Mouse (Mus musculus): Measurements from ENCODE around the gene Sipa1l1.

Gene Sipa1l1

DNA sequence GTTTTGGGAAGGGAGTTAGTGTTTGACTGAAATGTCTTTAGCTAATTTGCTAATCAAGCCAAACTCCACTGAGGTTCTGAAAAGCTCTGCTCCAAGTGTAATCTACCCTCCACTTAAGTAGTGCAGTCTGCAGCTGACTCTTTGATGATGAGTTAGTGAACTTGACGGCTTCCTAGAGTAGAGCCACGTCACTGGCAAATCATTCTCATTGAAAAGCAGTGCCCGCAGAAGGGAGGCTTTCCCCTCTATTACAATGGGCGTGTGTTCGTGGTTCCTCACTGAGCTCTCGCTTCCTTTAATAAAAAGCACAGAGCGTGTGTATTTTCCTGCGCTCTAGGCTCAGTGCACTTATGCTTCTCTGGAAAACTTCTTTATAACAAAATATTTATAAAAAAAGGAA lies 157.3 kb downstream of the Sipa1l1 start:
- CTCF ChIA-PET = interaction anchor here in 2 of 4 experiments (0.5 to 1.7 kb wide), 2 partner anchors 9 to 21 kb away, joined by 3 to 7 read pairs; no protein-coding TSS in a partner anchor
- POLR2A ChIA-PET = interaction anchor here in 3 of 4 experiments (0.8 to 1.1 kb wide), 5 partner anchors 9 to 156 kb away, joined by 3 to 5 read pairs (median 3); no protein-coding TSS in a partner anchor

DNA sequence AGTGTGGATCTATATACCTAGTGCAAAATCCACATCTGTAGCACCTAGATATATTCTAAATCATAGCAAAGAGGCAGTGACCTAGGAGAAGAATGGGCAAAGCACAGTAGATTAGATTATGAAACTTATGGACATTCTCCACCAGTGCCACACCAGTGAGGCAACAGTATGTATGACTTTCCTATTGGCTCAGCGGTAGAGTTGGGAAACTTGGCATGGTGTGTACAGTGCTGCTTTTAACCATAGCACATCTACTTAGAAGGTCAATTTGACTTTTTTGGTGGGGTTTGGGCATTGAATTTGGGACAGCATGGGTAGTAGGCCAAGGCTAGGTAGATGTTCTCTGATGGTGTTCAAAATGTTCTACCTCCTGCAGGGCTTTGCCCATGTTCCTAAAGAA lies 159.0 kb downstream of the Sipa1l1 start:
- ChIA-PET POLR2A (no interaction called here), CTCF (no interaction called here)

DNA sequence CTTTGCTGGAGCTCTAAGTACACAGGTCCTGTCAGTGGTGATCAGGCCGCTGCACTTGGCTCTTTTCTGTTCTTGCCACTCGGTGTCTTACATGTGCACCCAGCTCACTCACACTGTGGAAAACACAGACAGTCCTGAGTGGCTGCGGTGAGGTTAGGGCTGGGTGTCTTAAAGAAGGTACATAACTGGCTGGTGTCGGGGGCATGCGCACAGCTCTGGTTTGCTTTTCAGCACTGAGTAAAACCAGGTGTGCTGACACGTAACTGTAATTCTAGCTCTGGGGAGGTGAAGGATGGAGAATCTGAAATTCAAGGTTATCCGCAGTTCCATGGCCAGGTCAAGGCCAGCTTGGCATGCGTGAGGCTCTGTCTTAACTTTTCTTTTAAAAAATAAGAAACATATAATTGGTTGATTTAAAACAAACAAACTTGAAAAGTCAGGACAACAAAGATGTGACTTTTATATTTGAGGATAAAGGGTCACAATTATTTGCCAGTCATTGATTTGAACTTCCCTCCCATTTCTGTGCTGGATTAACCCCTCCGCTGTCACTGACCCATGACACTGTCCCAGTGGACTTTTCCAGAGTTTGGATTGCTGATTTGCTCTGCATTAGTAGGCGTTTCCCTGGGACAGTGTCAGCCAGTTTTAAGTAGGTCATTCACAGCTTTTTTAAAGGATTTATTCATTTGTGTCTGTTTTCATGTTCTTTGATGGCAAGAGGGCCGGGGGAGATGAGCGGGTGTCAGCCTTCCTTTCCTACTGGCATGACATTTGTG lies 163.9 kb downstream of the Sipa1l1 start:
- ChIA-PET CTCF (interaction anchor here in 2 of 4 experiments (0.5 to 0.6 kb wide), 2 partner anchors 17 to 1152 kb away, joined by 3 to 4 read pairs; no protein-coding TSS in a partner anchor), POLR2A (interaction anchor here in 1 of 4 experiments (0.6 to 1.2 kb wide), 3 partner anchors 48 to 167 kb away, joined by 3 to 4 read pairs (median 3); no protein-coding TSS in a partner anchor)

DNA sequence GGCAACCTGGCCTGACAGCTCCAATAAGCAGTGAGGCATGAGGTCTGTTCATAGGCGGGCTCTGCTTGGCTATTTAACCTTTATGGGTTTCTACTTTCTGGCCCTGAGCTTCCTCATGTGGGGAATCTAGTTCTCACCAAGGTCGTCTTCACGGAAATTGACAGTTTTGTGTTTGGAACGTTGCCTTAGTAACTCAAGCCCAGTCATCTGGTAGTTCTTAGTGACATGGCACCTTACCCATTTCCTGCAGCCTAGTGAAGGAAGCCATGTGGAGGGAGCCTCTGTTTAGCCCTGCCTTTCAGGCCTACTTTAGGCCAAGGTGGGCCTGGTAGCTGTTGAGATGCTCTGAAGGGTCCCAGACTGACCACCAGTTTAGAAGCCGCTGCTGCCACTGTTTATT lies 164.9 kb downstream of the Sipa1l1 start:
- POLR2A ChIA-PET = interaction anchor here in 2 of 4 experiments (0.6 to 1.9 kb wide), 4 partner anchors 9 to 64 kb away, joined by 3 to 13 read pairs (median 6); no protein-coding TSS in a partner anchor
- CTCF ChIA-PET = interaction anchor here in 1 of 4 experiments (0.6 kb wide), 1 partner anchor 16 kb away, joined by 3 read pairs; no protein-coding TSS in a partner anchor

DNA sequence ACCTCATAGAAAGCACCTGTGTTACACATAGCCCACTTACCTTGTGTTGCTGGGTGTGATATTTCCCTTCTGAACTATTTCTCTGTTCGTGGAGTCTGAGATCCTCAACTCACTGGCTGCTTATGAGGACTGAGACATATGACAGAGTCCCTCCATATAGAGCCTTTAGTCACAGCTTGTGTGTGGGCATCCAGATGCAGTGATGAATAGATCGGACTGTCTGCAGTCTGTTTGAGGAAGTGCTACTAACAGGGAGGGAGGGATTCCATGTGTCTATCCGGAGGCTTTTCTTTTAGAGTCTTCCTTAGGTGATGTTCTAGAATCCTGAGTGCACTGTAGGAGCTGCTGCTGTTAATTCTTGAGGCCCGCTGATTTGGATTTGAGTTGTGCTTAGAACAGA lies 165.4 kb downstream of the Sipa1l1 start:
- ChIA-PET POLR2A (interaction anchor here in 3 of 4 experiments (0.5 to 1.9 kb wide), 10 partner anchors 8 to 419 kb away, joined by 3 to 13 read pairs (median 4); partner anchors contain the start of gene Sipa1l1 (in 1 of the 3)), CTCF (interaction anchor here in 3 of 4 experiments (0.6 to 2.1 kb wide), 3 partner anchors 9 to 1153 kb away, joined by 3 to 7 read pairs (median 4); no protein-coding TSS in a partner anchor)

DNA sequence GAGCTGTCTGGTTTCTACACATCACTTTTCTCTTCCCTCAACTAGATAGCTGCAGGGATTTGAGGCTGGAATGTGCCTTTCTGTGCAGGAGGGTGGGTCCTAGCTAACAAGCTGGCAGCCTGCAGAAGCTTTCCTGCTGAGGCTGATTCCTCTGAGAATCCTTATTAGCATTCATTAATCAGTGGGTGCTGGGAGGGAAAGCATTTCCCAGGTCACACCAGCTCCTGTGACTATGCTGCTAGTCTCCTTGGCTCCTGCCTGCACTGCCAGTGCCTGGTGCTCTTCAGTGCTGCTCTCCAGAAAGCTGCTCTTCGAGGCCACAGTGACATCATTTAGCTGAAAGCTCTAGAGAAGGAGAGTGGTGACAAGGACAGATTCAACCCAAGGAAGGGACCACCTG lies 166.0 kb downstream of the Sipa1l1 start:
- ChIA-PET CTCF (interaction anchor here (0.6 to 2.1 kb wide), 4 partner anchors 9 to 1153 kb away, joined by 3 to 7 read pairs (median 4); no protein-coding TSS in a partner anchor), POLR2A (interaction anchor here (0.5 to 1.9 kb wide), 14 partner anchors 9 to 1297 kb away, joined by 3 to 13 read pairs (median 4); partner anchors contain the start of gene Sipa1l1 (in 1 of the 4))

DNA sequence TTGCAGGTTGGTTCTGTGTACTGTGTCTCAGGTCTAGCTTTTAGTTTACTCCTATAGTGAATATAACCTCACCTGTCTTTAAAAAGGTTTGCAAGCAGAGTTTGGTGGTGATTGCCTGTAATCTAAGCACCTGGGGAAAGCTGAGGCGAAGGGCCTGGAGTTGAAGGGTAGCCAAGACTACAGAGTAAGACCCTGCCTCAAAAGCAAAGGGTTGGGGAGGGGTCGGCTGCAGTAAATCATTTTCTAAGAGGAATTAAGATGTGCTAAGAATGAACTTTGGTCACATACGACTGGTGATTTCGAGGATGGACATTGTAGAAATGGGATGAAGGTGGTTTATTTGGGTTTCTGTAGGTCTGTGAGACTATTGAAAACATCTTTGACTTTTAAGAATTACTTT lies 169.4 kb downstream of the Sipa1l1 start:
- POLR2A ChIA-PET = interaction anchor here in 1 of 4 experiments (1.1 to 2.2 kb wide), 3 partner anchors 10 to 36 kb away, joined by 4 to 5 read pairs (median 5); no protein-coding TSS in a partner anchor
- CTCF ChIA-PET = interaction anchor here in 1 of 4 experiments (0.6 kb wide), 1 partner anchor 345 kb away, joined by 6 read pairs; no protein-coding TSS in a partner anchor

DNA sequence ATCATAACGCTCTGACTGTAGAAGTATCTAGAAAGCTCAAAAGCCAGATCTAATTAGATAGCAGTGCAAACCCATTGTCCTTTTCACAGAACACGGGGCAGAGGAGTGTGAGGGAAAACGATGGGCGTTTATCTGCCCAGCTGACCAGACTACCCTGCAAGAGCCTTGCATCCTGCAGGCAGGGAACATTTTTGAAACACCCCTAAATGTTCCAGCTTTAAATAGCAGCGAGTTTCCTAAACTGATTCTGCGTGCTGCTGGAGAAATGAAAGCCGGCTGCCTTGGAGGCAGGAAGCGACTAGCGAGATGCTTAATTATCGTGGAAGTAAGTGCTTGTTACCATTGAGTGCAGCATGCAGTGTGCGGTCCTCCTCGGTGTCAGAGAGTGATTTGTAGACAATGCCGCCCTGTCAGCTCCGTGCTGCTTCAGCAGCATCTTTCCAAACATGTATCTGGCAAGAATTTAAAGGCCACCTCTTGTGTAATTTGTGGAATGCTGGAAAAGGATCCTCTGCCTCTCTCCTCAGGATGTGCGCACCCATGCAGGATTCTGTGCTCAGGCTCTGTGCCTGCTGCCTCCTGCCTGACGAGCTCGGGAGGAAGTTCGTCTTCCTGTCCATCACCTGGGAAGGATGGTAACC lies 170.2 kb downstream of the Sipa1l1 start:
- ChIA-PET POLR2A (interaction anchor here in 1 of 4 experiments (1.1 to 2.2 kb wide), 5 partner anchors 11 to 35 kb away, joined by 4 to 5 read pairs (median 5); no protein-coding TSS in a partner anchor), CTCF (interaction anchor here in 1 of 4 experiments (0.6 kb wide), 1 partner anchor 346 kb away, joined by 6 read pairs; no protein-coding TSS in a partner anchor)

DNA sequence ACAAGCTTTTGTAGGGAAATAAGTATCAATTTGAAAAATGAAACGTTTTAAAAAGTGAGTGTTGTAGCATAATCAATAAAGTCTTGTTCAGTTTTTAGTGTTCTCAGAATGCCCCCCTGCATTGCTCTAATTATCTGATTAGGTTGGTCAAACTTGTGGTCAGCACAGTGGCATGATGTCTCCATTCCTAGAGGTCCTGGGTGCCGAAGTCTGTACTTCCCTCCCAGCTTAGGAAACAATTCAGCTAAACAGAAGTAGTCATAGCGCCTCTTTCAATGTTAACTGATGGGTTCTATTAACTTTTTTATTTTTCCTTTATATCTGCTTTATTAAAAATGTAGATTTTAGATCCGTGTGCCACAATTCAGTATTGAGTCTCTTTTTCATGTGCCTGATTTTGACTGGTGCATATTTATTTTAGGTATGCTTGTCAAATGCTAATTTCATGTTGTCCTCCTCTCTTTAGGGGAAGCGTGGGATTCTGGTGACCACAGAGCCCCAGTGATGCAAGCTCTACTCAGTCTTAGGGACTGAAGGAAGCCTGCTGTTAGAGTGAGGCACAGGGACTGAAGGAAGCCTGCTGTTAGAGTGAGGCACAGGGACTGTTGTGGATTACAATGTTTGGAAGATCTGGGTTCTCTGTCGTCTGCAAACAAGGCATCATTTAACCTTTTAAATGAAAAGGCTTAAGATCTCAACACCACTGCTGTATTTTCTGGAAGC lies 171.2 kb downstream of the Sipa1l1 start:
- ChIA-PET POLR2A (interaction anchor here in 1 of 4 experiments (1.6 to 2.2 kb wide), 3 partner anchors 10 to 14 kb away, joined by 5 read pairs; no protein-coding TSS in a partner anchor), CTCF (no interaction called here)

DNA sequence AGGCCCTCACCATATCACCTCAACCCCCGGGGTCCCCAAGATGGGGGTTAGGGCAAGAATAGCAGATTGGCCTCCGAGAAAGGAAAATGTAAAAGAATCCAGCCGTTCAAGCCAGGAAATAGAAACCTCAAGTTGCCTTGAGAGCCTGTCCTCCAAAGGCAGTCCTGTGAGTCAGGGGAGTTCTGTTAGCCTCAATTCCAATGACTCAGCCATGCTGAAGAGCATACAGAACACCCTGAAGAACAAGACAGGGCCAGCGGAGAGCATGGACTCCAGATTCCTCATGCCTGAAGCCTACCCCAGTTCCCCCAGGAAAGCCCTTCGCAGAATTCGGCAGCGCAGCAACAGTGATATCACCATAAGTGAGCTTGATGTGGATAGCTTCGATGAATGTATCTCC lies 172.1 kb downstream of the Sipa1l1 start:
- ChIA-PET POLR2A (no interaction called here), CTCF (no interaction called here)

DNA sequence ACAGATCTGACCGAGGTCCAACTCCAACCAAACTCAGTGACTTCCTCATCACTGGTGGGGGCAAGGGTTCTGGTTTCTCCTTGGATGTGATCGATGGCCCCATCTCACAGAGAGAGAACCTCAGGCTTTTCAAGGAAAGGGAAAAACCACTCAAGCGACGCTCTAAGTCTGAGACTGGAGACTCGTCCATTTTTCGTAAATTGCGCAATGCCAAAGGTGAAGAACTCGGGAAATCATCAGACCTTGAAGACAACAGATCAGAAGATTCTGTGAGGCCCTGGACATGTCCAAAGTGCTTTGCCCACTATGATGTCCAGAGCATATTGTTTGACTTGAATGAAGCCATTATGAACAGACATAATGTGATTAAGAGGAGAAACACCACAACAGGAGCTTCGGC lies 172.6 kb downstream of the Sipa1l1 start:
- CTCF ChIA-PET = no interaction called here
- POLR2A ChIA-PET = interaction anchor here in 2 of 4 experiments (0.6 to 0.8 kb wide), 3 partner anchors 11 to 1709 kb away, joined by 3 to 4 read pairs (median 4); no protein-coding TSS in a partner anchor

DNA sequence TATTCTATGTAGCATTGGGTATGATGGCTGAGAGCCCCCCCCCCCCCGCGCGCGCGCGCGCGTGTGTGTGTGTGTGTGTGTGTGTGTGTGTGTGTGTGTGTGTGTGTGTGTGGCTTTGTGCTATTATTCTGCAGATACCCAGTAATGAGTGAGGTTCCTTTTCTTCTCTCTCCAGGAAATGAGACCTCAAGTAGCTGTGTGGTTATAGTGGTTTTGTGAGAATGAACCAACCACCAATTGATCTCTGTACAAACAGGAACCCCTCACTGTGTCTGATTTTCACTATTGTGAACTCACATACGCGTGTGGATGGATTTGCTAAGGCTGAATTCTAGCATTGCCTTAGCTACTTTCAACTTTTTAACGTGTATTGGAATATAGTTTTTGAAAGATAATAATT lies 181.0 kb downstream of the Sipa1l1 start:
- POLR2A ChIA-PET = interaction anchor here in 1 of 4 experiments (0.9 to 1.4 kb wide), 3 partner anchors 10 to 13 kb away, joined by 3 to 7 read pairs (median 5); no protein-coding TSS in a partner anchor
- CTCF ChIA-PET = interaction anchor here in 1 of 4 experiments (0.6 kb wide), 1 partner anchor 16 kb away, joined by 3 read pairs; no protein-coding TSS in a partner anchor

DNA sequence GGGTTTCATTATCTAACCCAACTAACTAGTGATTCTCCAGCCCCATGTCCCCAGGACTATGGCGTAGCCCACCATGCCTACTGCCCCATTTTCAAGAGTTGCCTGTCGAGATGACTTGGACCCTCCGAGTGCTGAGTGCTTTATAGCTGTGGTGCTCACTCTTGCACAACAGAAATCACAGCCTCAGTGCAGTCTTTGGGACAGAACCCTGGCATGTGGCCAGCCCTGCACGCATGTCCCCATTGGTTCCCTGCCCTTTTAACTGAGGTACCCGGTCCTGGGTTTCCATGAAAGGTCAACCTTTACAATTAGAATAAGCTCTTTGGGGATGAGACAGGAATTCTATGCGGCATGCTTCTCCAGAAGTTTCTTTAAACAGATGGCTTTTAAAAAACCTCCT lies 181.8 kb downstream of the Sipa1l1 start:
- POLR2A ChIA-PET = interaction anchor here in 1 of 4 experiments (0.9 to 2.1 kb wide), 3 partner anchors 11 to 14 kb away, joined by 5 to 7 read pairs (median 5); no protein-coding TSS in a partner anchor
- CTCF ChIA-PET = no interaction called here

DNA sequence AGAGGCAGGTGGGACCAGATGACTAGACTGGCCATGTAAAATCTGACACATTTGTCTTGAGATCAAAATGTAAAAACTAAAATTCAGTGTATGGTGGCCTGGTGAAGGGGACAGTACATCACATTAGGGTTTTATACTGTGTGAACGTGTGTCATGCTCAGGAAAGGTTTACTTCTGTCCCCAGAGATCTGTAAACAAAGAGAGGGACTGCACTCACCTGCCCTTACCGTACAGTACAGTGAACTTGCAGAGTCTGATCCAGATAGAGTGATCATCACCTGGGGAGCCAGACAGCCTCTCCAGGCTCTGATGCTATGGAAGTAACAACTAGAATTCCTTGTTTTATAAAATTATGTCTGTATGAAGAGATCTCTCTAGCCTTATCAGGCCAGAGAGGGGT lies 184.5 kb downstream of the Sipa1l1 start:
- POLR2A ChIA-PET = interaction anchor here in 1 of 4 experiments (1.4 kb wide), 1 partner anchor 9 kb away, joined by 5 read pairs; no protein-coding TSS in a partner anchor
- CTCF ChIA-PET = no interaction called here

DNA sequence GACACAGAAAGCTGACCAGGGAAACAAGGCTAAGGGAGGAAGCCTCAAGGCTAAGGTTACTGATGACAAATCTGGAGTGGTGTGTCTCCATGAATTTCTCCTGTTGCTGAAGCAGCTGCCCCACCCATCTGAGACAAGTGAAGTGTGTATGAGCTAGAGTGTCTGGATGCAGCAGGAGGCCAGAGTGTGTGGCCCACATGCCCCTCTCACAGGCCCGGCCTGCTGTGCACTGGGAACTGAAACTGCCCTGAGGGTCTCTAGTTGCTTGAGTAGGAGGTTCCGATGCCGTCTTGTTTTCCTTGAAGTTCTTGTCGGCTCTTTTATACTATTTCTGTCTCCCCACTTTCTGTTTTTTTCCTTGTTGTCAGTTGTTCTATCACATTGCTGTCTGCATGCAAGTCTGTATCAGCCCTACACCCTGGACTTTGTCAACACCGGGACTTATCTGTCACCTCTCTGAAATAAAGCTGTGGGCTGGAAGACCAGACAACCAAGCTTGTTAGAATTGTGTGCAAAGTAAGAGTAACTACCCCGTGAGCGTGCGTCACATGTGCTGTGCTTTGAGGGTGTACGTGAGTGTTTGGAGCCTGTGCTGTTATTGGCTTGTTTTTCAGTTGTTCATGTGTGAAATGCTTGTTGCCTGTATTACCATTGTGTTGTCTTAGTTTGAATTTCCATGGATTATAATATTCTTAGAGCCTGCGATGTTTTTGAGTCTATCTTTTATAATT lies 186.5 kb downstream of the Sipa1l1 start:
- CTCF ChIA-PET = interaction anchor here in 1 of 4 experiments (0.5 kb wide), 1 partner anchor 43 kb away, joined by 7 read pairs; no protein-coding TSS in a partner anchor
- POLR2A ChIA-PET = no interaction called here

DNA sequence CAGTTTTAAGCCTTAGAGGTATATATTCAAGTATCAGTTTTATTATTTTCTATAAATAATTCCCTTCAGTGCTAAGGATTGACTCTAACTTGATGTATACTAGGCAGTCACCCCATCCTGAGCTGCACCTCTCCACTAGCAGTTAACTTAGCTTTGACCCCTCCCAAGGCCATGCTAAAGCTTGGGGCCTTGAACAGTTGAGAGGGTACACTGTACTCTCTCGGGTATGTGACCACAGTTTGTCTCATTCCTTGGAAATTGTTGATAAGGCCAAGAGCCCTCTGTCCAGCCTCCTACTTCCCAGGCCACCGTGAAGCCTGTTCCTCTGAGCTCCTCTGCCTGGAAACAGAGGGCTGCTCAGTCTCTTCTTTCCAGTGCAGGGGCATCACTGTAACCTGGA lies 187.4 kb downstream of the Sipa1l1 start:
- CTCF ChIA-PET = no interaction called here
- POLR2A ChIA-PET = no interaction called here

DNA sequence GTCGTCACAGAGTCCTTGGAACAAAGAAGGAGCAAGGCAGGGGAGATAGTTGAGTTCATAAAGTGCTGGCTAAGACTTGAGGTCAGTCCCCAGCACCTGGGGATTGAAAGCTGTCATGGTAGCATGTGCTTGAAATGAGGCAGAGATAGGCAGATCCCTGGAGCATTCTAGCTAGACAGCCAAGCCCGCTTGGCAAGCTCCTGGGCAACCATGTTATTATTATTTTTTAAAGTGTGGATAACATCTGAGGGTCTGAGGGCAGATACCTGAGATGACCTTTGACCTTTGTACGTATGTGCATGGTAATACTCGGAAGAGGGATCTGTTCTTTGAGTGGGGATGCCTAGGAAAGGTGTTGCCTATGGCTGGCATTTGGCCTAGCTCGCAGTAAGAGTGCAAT lies 188.3 kb downstream of the Sipa1l1 start:
- POLR2A ChIA-PET = interaction anchor here in 1 of 4 experiments (1.1 to 1.3 kb wide), 2 partner anchors 9 to 28 kb away, joined by 3 read pairs; no protein-coding TSS in a partner anchor
- CTCF ChIA-PET = no interaction called here

All from embryonic stem cell, embryonic (primary cell).